Mouse (Mus musculus) MEL (cell line): ENCODE data around the gene Slc43a1. TPM values are rescaled to one million over a fixed set of nuclear protein-coding genes. Genes with fewer than 3 reads are reported as not detected.
"Not testable (repeated sequence)": the region's sequence is repeated elsewhere in the genome, so short reads cannot be mapped to it uniquely, and the experiment has no call there.

Experiments
- DNase-seq: peaks from one replicate; pipeline ENCODE4 v3.0.0; 2011; ENCODE audit warnings: low read depth, low spot score
- H3K27ac ChIP-seq: 2 replicates; pipeline ENCODE4 v1.5.1; 2012; ENCODE audit warnings: low read depth, mild to moderate bottlenecking, control low read depth, low read length, moderate library complexity; ENCODE audit not compliant: control insufficient read depth
- H3K27me3 ChIP-seq, 2 experiments: fragments of 150-350 bp in 1 of 2; sonication (generic) in 1 of 2; 2 replicates each; pipeline ENCODE4 v1.6.1; 2012; ENCODE audit warnings: low read length in 2 of 2, mild to moderate bottlenecking in 2 of 2, improper control_type of control experiment in 1 of 2, moderate library complexity in 1 of 2; ENCODE audit not compliant: insufficient read depth in 2 of 2, control insufficient read depth in 1 of 2
- H3K36me3 ChIP-seq, 2 experiments: 2 replicates each; pipeline ENCODE4 v1.6.1; 2012 to 2014; ENCODE audit warnings: low read length in 2 of 2, improper control_type of control experiment in 1 of 2, inconsistent platforms in 1 of 2, mild to moderate bottlenecking in 1 of 2; ENCODE audit not compliant: insufficient read depth in 2 of 2, control insufficient read depth in 1 of 2
- H3K4me1 ChIP-seq, 2 experiments: fragments of 150-350 bp in 1 of 2; sonication (generic) in 1 of 2; 2 replicates each; pipeline ENCODE4 v1.6.1; 2012; ENCODE audit warnings: low read length in 2 of 2, improper control_type of control experiment in 1 of 2, mild to moderate bottlenecking in 1 of 2; ENCODE audit not compliant: insufficient read depth in 2 of 2, control insufficient read depth in 1 of 2
- H3K4me3 ChIP-seq, 2 experiments: fragments of 150-350 bp in 1 of 2; sonication (generic) in 1 of 2; 2 replicates each; pipeline ENCODE4 v1.5.1; 2012; ENCODE audit warnings: low read depth in 2 of 2, low read length in 2 of 2, mild to moderate bottlenecking in 2 of 2, moderate library complexity in 2 of 2, control low read depth in 1 of 2, improper control_type of control experiment in 1 of 2; ENCODE audit not compliant: control insufficient read depth in 1 of 2, insufficient read depth in 1 of 2
- H3K79me2 ChIP-seq: 2 replicates; pipeline ENCODE4 v1.6.1; 2012; ENCODE audit warnings: mild to moderate bottlenecking, low read length, moderate library complexity; ENCODE audit not compliant: control insufficient read depth, poor library complexity, insufficient read depth
- H3K9ac ChIP-seq: 2 replicates; pipeline ENCODE4 v1.6.1; 2012; ENCODE audit warnings: low read depth, mild to moderate bottlenecking, control low read depth, low read length, moderate library complexity; ENCODE audit not compliant: control insufficient read depth, poor library complexity, severe bottlenecking
- H3K9me3 ChIP-seq: fragments of 150-350 bp; sonication (generic); replicated peaks from 2 replicates; pipeline ENCODE4 v1.6.1; 2012; ENCODE audit warnings: mild to moderate bottlenecking, low read length, improper control_type of control experiment, moderate library complexity; ENCODE audit not compliant: insufficient read depth
- CHD1 ChIP-seq: IDR thresholded peaks from 2 replicates; pipeline ENCODE4 v1.6.1; 2012; ENCODE audit warnings: low read depth, mild to moderate bottlenecking, inconsistent platforms, low read length, improper control_type of control experiment
- CHD2 ChIP-seq: IDR thresholded peaks from 2 replicates; pipeline ENCODE4 v1.6.1; 2011; ENCODE audit warnings: low read length, improper control_type of control experiment
- CTCF ChIP-seq, 3 experiments: IDR thresholded peaks in 2 of 3; conservative IDR thresholded peaks in 1 of 3; 2 replicates each; pipeline ENCODE4 v1.5.1; 2011 to 2012; ENCODE audit warnings: low read length in 3 of 3, low read depth in 2 of 3, mild to moderate bottlenecking in 2 of 3, improper control_type of control experiment in 1 of 3, inconsistent platforms in 1 of 3, mixed read lengths in 1 of 3, moderate library complexity in 1 of 3; ENCODE audit not compliant: control insufficient read depth in 1 of 3, insufficient read depth in 1 of 3, poor library complexity in 1 of 3, severe bottlenecking in 1 of 3
- E2F4 ChIP-seq: IDR thresholded peaks from 2 replicates; pipeline ENCODE4 v1.6.1; 2011; ENCODE audit warnings: low read depth, low read length, improper control_type of control experiment, borderline replicate concordance
- ELF1 ChIP-seq: IDR thresholded peaks from 2 replicates; pipeline ENCODE4 v1.6.1; 2014; ENCODE audit warnings: low read depth, mild to moderate bottlenecking, inconsistent platforms, low read length, improper control_type of control experiment, moderate library complexity
- ETS1 ChIP-seq: IDR thresholded peaks from 2 replicates; pipeline ENCODE4 v1.6.1; 2012; ENCODE audit warnings: low read depth, mild to moderate bottlenecking, inconsistent platforms, low read length, improper control_type of control experiment, moderate library complexity
- GATA1 ChIP-seq: IDR thresholded peaks from 2 replicates; pipeline ENCODE4 v1.6.1; 2011; ENCODE audit warnings: low read depth, low read length, improper control_type of control experiment
- HCFC1 ChIP-seq: IDR thresholded peaks from 2 replicates; pipeline ENCODE4 v1.6.1; 2012; ENCODE audit warnings: low read depth, mild to moderate bottlenecking, inconsistent platforms, low read length, improper control_type of control experiment, moderate library complexity
- MAX ChIP-seq: IDR thresholded peaks from 2 replicates; pipeline ENCODE4 v1.6.1; 2011; ENCODE audit warnings: low read length, improper control_type of control experiment
- MYB ChIP-seq: IDR thresholded peaks from 2 replicates; pipeline ENCODE4 v1.6.1; 2011; ENCODE audit warnings: mild to moderate bottlenecking, low read depth, low read length, improper control_type of control experiment
- RAD21 ChIP-seq: IDR thresholded peaks from 2 replicates; pipeline ENCODE4 v1.6.1; 2011; ENCODE audit warnings: mild to moderate bottlenecking, low read depth, low read length, improper control_type of control experiment
- SIN3A ChIP-seq: IDR thresholded peaks from 2 replicates; pipeline ENCODE4 v1.6.1; 2012; ENCODE audit warnings: low read length, improper control_type of control experiment, inconsistent platforms
- TAL1 ChIP-seq: IDR thresholded peaks from 2 replicates; pipeline ENCODE4 v1.6.1; 2012; ENCODE audit warnings: mild to moderate bottlenecking, inconsistent platforms, low read length, moderate library complexity, mixed read lengths
- TCF12 ChIP-seq: IDR thresholded peaks from 2 replicates; pipeline ENCODE4 v1.6.1; 2014; ENCODE audit warnings: low read depth, mild to moderate bottlenecking, inconsistent platforms, low read length, improper control_type of control experiment, moderate library complexity
- USF1 ChIP-seq: IDR thresholded peaks from 2 replicates; pipeline ENCODE4 v1.6.1; 2014; ENCODE audit warnings: low read depth, mild to moderate bottlenecking, inconsistent platforms, low read length, improper control_type of control experiment, moderate library complexity
- USF2 ChIP-seq, 2 experiments: IDR thresholded peaks; 2 replicates each; pipeline ENCODE4 v1.6.1; 2011 to 2012; ENCODE audit warnings: improper control_type of control experiment in 2 of 2, low read length in 2 of 2, borderline replicate concordance in 1 of 2, inconsistent platforms in 1 of 2, low read depth in 1 of 2, mild to moderate bottlenecking in 1 of 2; ENCODE audit not compliant: insufficient read depth in 1 of 2
- ZMIZ1 ChIP-seq: IDR thresholded peaks from 2 replicates; pipeline ENCODE4 v1.6.1; 2012; ENCODE audit warnings: low read depth, mild to moderate bottlenecking, inconsistent platforms, low read length, improper control_type of control experiment, moderate library complexity
- polyA plus RNA-seq, 2 experiments: library from polyadenylated mRNA; stranded (reverse) in 1 of 2; unstranded in 1 of 2; fragments of >175 nt in 1 of 2; fragments of >200 nt in 1 of 2; gene quantifications; 2 replicates each; pipeline versions ENCODE4 v1.2.1 to v1.2.4; 2012; ENCODE audit warnings: low replicate concordance in 2 of 2, low read depth in 1 of 2; ENCODE audit not compliant: insufficient read length in 2 of 2, insufficient read depth in 1 of 2, missing spikeins in 1 of 2
- total RNA-seq: library from RNA; depleted of rRNA; stranded (reverse); fragments of 300-350 nt; gene quantifications from 2 replicates; pipeline ENCODE4 v1.2.3, GENCODE M21; 2012

Gene Slc43a1
- total and polyA plus RNA-seq, 3 experiments: 69.8 to 131 (median 108) TPM

DNA sequence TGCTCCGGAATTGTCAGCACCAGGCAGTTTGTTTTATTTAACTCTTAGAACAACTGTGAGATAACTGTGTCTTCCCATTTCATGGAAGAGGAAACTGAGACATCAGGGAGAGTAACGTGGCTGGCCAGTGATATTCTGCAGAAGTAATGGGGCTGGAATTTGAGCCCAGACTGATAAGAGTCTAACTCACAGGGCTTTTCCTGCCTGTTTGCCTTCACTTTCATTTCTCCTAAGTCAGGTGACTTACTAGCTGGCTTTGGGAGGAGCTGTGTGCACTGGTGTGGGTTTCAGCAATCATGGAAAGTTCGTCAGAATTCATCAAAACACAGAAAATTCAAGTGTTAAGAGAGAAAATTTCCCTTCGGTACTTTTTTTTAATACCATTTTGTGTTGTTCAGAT, 38.3 kb upstream of the Slc43a1 start:
- Histone ChIP-seq H3K9me3 (no peaks in the 10 kb centered on the region), H3K9ac (peak overlapping the region; percentile 19; the same call in 1 of the 2 replicates), H3K4me3 (peak overlapping the region; percentile 28 to 42), H3K27me3 (no peaks in the 10 kb centered on the region), H3K79me2 (no peaks in the 10 kb centered on the region), H3K36me3 (peaks cover 0 to 5% of the 10 kb centered on the region in 2 experiments; a peak in 2 of 4 replicates), H3K4me1 (peaks cover 0 to 14% of the 10 kb centered on the region in 2 experiments; a peak in 3 of 4 replicates), H3K27ac (peak overlapping the region; percentile 19; the same call in 1 of the 2 replicates)
- DNase-seq: peak; percentile 42
- no peak for TF ChIP-seq CTCF (IDR thresholded peaks at IDR 0.05 in 2 of 3, conservative IDR thresholded peaks at IDR 0.05 in 1 of 3; ENCODE audit: control insufficient read depth in 1 of 3, insufficient read depth in 1 of 3, low read depth in 2 of 3, low read length in 3 of 3, poor library complexity in 1 of 3, severe bottlenecking in 1 of 3)
- peak; percentile 41; the same call in 1 of the 2 replicates for TF ChIP-seq GATA1
- peak; percentile 45; the same call in 1 of the 2 replicates for TF ChIP-seq SIN3A
- no peak for TF ChIP-seq MYB
- TF ChIP-seq CHD1: no peak
- no peak for TF ChIP-seq HCFC1
- no peak for TF ChIP-seq ELF1
- no peak for TF ChIP-seq ZMIZ1
- TF ChIP-seq TAL1: no peak
- no peak for TF ChIP-seq E2F4
- no peak for TF ChIP-seq MAX
- TF ChIP-seq CHD2: no peak
- peak; percentile 59; the same call in 1 of the 2 replicates for TF ChIP-seq ETS1
- no peak for TF ChIP-seq TCF12
- TF ChIP-seq RAD21: no peak
- no peak for TF ChIP-seq USF2 (IDR thresholded peaks at IDR 0.05; ENCODE audit: borderline replicate concordance in 1 of 2, insufficient read depth in 1 of 2, low read depth in 1 of 2, low read length in 2 of 2)
- peak; percentile 68 for TF ChIP-seq USF1

DNA sequence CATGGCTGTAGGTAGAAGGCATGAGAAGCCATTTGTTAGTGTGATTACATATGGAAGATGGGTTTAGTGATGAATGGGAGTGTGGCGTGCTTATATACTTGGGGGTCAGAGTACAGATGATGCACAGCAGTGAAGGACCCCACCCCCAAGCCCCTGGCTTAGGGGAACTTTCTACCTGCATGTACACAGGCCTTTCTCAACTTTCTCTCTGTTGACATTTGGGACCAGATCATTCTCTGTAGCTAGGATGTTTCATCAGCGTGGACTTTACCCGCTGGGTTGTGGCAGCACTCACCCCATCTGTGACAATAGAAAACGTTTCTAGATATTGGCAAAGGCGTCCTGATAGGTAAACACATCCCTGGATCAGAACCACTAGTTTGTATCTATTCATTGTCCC, 37.4 kb upstream of the Slc43a1 start:
- not testable (repeated sequence) for H3K9me3 ChIP-seq, H3K27ac ChIP-seq, H3K9ac ChIP-seq, H3K36me3 ChIP-seq, H3K79me2 ChIP-seq, H3K27me3 ChIP-seq, DNase-seq, H3K4me3 ChIP-seq
- H3K4me1 ChIP-seq: peaks cover 0 to 14% of the 10 kb centered on the region in 2 experiments; a peak in 3 of 4 replicates
